Mouse (Mus musculus) forebrain, embryonic 12.5 days (tissue): Measurements from ENCODE around the gene Bgn. TPM values are rescaled to one million over a fixed set of nuclear protein-coding genes. Genes with fewer than 3 reads are reported as not detected.

ENCODE experiments used
- ATAC-seq: fragments of 200-750 bp; cut with Nextera tagmentation; 2 replicates; pipeline ENCODE4 v1.8.0; 2017; ENCODE audit warnings: moderate TSS enrichment; ENCODE audit not compliant: low FRiP score
- H3K27ac ChIP-seq: fragments of 300-500 bp; sonication (generic); 2 replicates; pipeline ENCODE4 v1.5.1; 2016; ENCODE audit warnings: mild to moderate bottlenecking
- H3K27me3 ChIP-seq: fragments of 300-500 bp; sonication (generic); 2 replicates; pipeline ENCODE4 v1.6.1; 2016; ENCODE audit warnings: mild to moderate bottlenecking
- H3K36me3 ChIP-seq: fragments of 300-500 bp; sonication (generic); replicated peaks from 2 replicates; pipeline ENCODE4 v1.6.1; 2016; ENCODE audit warnings: mild to moderate bottlenecking
- H3K4me1 ChIP-seq: fragments of 300-500 bp; sonication (generic); 2 replicates; pipeline ENCODE4 v1.6.1; 2016
- H3K4me2 ChIP-seq: fragments of 300-500 bp; sonication (generic); 2 replicates; pipeline ENCODE4 v1.6.1; 2016; ENCODE audit warnings: mild to moderate bottlenecking, moderate library complexity
- H3K4me3 ChIP-seq: fragments of 300-500 bp; sonication (generic); replicated peaks from 2 replicates; pipeline ENCODE4 v1.5.1; 2016; ENCODE audit warnings: mild to moderate bottlenecking
- H3K9ac ChIP-seq: fragments of 300-500 bp; sonication (generic); 2 replicates; pipeline ENCODE4 v1.6.1; 2016; ENCODE audit warnings: mild to moderate bottlenecking
- H3K9me3 ChIP-seq: fragments of 300-500 bp; sonication (generic); 2 replicates; pipeline ENCODE4 v1.6.1; 2016
- WGBS: fragments of 180-500 bp; shearing (Covaris S2); methylation state at CpG from one replicate; pipeline ENCODE4 v1.1.7; 2016; 5-methylcytosine and 5-hydroxymethylcytosine counted together
- polyA plus RNA-seq: library from polyadenylated mRNA; unstranded; fragments of >200 nt; fragmentation: Nextera tagmentation; extraction: Ambion mirVana; gene quantifications from 2 replicates; pipeline ENCODE4 v1.2.1, GENCODE M21; 2016

Gene Bgn
- polyA plus RNA-seq, 1 experiment from 2014 or later, result 21.4 TPM

DNA sequence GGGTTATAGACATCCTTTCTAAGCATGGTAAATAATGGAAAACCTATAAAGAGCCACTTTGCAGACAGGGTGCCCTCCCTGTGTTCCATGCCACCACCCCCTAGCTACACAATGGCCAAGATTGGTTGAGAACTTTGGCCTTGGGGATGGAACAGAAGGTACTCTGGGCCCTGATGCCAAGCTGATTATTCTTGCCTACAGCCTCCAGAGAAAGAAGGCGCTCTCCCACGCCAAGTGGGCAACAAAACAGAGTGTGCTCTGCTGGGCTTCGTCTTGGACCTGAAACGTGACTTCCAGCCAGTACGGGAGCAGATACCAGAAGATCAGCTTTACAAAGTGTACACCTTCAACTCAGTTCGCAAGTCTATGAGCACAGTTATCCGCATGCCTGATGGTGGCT lies 54.5 kb downstream of the Bgn start:
- H3K4me3 ChIP-seq, result no peak overlapping the region
- no peaks in the 10 kb centered on the region for H3K4me1 ChIP-seq
- H3K27ac ChIP-seq, result no peak overlapping the region
- H3K9ac ChIP-seq, result no peak overlapping the region
- no peak overlapping the region for H3K4me2 ChIP-seq
- no peak for ATAC-seq
- H3K27me3 ChIP-seq, result peaks cover 5% of the 10 kb centered on the region; the same call in 1 of the 2 replicates
- H3K9me3 ChIP-seq, result no peaks in the 10 kb centered on the region
- WGBS, result 88% methylated on average over 7 of the region's 7 CpGs
- no peaks in the 10 kb centered on the region for H3K36me3 ChIP-seq

DNA sequence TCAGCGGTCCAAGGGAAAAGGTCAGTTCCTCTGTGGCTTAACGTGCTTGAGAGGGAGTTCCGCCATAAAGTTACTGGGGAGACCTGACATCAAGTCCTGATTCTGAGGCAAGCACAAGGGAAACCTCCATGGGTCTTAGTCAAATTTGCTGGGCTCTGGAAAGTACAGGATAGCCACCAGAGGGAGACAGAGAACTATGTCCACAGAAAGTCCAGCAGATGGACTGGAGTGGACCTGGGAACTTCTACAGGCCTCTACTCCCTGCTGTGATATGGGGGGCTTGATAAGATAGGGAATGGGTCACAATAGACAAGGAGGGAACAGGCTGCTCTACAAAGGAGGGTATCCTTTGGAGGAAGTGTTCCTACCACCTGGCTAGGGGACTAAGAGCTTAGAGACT lies 59.9 kb downstream of the Bgn start:
- no peak overlapping the region for H3K9ac ChIP-seq
- no peaks in the 10 kb centered on the region for H3K4me1 ChIP-seq
- WGBS, result 43% methylated on average over 3 of the region's 3 CpGs
- H3K9me3 ChIP-seq, result no peaks in the 10 kb centered on the region
- no peak overlapping the region for H3K27ac ChIP-seq
- H3K4me2 ChIP-seq, result no peak overlapping the region
- no peaks in the 10 kb centered on the region; the same call in 1 of the 2 replicates for H3K27me3 ChIP-seq
- no peak overlapping the region for H3K4me3 ChIP-seq
- H3K36me3 ChIP-seq, result no peaks in the 10 kb centered on the region
- no peak for ATAC-seq

Other genes starting within 250 kb of the Bgn start
- 0.20 TPM in 1 of 2 replicates, not detected in the other for gene Xlr4c, start 240.5 kb upstream of the Bgn start, polyA plus RNA-seq
- gene Xlr3c, start 218.2 kb upstream of the Bgn start, polyA plus RNA-seq, result 0.23 TPM in 1 of 2 replicates, not detected in the other
- gene Xlr5a, start 190.6 kb upstream of the Bgn start, polyA plus RNA-seq, result not detected in 2 replicates
- not detected in 2 replicates for gene Xlr5c, start 190.6 kb upstream of the Bgn start, polyA plus RNA-seq
- gene Gm45015, start 146.8 kb upstream of the Bgn start, polyA plus RNA-seq, result not detected in 2 replicates
- gene Zfp275, start 141.0 kb upstream of the Bgn start, polyA plus RNA-seq, result 20.7 and 22.1 TPM in 2 replicates
- not detected in 2 replicates for gene Gm18336, start 84.9 kb upstream of the Bgn start, polyA plus RNA-seq
- 0.17 and 0.22 TPM in 2 replicates for gene Zfp92, start 72.5 kb upstream of the Bgn start, polyA plus RNA-seq
- not detected in 2 replicates for gene Trex2, start 48.3 kb upstream of the Bgn start, polyA plus RNA-seq
- 68.2 and 72.9 TPM in 2 replicates for gene Haus7, start 24.6 kb upstream of the Bgn start, polyA plus RNA-seq
- gene Atp2b3, start 19.5 kb downstream of the Bgn start, polyA plus RNA-seq, result 0.74 and 0.78 TPM in 2 replicates
- gene Dusp9, start 155.8 kb downstream of the Bgn start, polyA plus RNA-seq, result 3.7 and 5.4 TPM in 2 replicates
- 31.2 and 32.1 TPM in 2 replicates for gene Pnck, start 176.5 kb downstream of the Bgn start, polyA plus RNA-seq
- gene Slc6a8, start 189.5 kb downstream of the Bgn start, polyA plus RNA-seq, result 7.5 and 8.0 TPM in 2 replicates
- gene Bcap31, start 232.6 kb downstream of the Bgn start, polyA plus RNA-seq, result 105 and 117 TPM in 2 replicates
- gene Abcd1, start 233.0 kb downstream of the Bgn start, polyA plus RNA-seq, result 9.2 and 10.4 TPM in 2 replicates